Mouse (Mus musculus) gastrocnemius, adult 18-20 months (tissue): ENCODE results near the gene Tfr2. TPM values are rescaled to one million over a fixed set of nuclear protein-coding genes. Genes with fewer than 3 reads are reported as not detected.

ENCODE experiments used
- DNase-seq: peaks from one replicate; pipeline ENCODE4 v3.0.0; 2021; ENCODE audit warnings: low spot score
- microRNA-seq: library from miRNA; unstranded; fragments of <30 nt; microRNA quantifications from one replicate; pipeline ENCODE4 v1.2.0, GENCODE M21; 2021
- total RNA-seq, 2 experiments: library from RNA; stranded (reverse); gene quantifications; 2 replicates each; pipeline ENCODE4 v1.2.3; 2021

Gene Tfr2
- total RNA-seq, 2 experiments from 2014 or later, result 0.36 TPM; not detected in 1

- DNase-seq, result no peak
These were observed 45.7 kb downstream of the Tfr2 start for GRCm38 (mm10) chr5:137615347-137615746.

GRCm38 (mm10) chr5:137623937-137624530 is 54.4 kb downstream of the Tfr2 start:
- no peak for DNase-seq

DNA sequence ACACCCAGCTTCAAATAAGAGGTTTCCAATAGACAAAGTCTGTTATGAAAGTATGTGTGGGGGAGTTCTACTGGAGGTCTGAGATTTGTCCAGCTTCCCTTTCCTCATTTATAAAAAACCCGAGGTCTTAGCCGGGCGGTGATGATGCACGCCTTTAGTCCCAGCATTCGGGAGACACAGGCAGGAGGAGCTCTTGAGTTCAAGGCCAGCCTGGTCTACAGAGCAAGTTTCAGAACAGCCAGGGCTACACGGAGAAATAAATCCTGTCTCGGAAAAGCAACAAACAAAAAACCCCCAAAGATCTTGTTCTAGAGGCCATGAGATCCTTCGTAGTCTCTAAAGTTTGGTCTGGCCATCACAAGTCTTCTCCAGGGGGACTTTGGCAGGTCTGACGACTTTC is 58.4 kb downstream of the Tfr2 start:
- DNase-seq, result no peak

- DNase-seq, result peak; percentile 99
These were observed 59.1 kb downstream of the Tfr2 start, which contains the start of the genes Fbxo24, Lrch4 and Gm20605 for GRCm38 (mm10) chr5:137628498-137629305. Gene Fbxo24 (minus strand): TSS chr5:137629002. Gene Lrch4 (plus strand): TSS chr5:137629121. Gene Gm20605 (plus strand): TSS chr5:137629175.

- DNase-seq, result peak; percentile 35
These were observed 59.7 kb downstream of the Tfr2 start for GRCm38 (mm10) chr5:137629306-137629721.

DNA sequence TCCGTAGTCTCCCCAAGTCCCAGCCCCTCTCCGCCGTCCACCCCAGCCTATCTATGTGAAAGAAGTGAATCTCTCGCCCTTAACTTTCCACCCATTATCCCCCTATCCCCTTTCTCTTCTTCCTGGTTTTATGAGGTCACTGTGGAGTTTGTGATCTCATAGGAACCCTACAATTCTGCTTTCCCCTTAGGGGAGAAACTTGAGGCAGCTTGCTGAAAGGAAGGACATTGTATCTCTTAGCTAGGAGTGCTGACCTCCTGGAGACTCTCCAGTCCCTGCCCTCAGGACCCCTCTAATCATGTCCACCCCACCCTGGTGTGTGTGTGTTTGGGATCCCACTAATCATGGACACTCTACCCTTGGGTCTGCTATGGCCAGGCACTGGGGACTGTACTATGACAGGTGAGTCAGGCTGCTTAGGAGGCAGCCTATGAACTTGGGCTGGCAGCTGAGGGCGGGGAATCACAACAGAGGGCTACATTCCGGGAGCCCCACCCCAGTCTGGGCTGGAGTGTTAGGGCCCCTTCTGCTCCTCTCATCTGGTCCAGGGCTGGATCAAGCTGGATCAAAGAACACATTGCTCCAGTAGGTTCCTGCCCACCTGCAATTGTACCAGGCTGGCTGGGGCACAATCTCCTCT is 60.4 kb downstream of the Tfr2 start:
- DNase-seq, result no peak

- DNase-seq, result peak; percentile 36
These were observed 61.0 kb downstream of the Tfr2 start for GRCm38 (mm10) chr5:137630602-137631001.

- DNase-seq, result peak; percentile 27
These were observed 61.5 kb downstream of the Tfr2 start for GRCm38 (mm10) chr5:137631171-137631570.

- no peak for DNase-seq
These were observed 62.0 kb downstream of the Tfr2 start for GRCm38 (mm10) chr5:137631591-137631990.

DNA sequence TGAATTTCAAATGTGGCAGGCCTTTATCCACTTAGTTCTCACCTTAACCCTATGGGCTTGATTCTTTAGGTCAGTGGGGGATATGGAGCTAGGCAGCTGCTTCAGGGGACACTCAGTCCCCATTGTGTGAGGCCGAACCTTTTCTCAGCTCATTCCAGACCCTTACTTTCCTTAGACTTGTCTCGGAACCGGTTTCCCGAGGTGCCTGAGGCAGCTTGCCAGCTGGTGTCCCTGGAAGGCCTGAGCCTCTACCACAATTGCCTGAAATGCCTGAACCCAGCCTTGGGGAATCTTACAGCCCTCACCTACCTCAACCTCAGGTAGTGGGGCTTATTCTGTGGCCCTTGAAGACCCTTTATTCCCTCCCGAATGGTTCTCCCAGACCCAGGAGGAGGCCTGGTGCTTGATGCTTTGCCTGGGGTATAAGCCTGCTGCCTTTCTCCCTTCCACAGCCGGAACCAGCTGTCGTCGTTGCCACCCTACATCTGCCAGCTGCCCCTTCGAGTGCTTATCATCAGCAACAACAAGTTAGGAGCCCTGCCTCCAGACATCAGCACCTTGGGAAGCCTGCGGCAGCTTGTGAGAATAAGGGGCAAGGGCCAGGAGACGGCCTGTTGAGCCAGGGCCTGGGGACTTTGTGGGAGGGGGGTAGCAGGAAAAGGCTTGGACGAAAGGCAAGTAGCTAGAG is 63.9 kb downstream of the Tfr2 start:
- no peak for DNase-seq

Small RNA genes lying within 50 kb of the gene (microRNA-seq; reads per million reads assigned to microRNA genes)
- gene Mir6418, result not detected

Other genes with a start within 250 kb of the Tfr2 start
- gene Slc12a9, start 236.2 kb upstream of the Tfr2 start, total RNA-seq, result 1 to 10 TPM; 2.0 to 2.2 TPM
- 10 to 100 TPM in 1 of 2 experiments, 1 to 10 TPM in 1; 8.2 to 14.4 TPM for gene Ephb4, start 219.7 kb upstream of the Tfr2 start, total RNA-seq
- under 1 TPM in 1 of 2 experiments, not detected in 1; 0.07 TPM for gene Zan, start 92.8 kb upstream of the Tfr2 start, total RNA-seq
- gene Pop7, start 67.3 kb upstream of the Tfr2 start, total RNA-seq, result 10 to 100 TPM in 1 of 2 experiments, 1 to 10 TPM in 1; 8.9 to 10.8 TPM
- gene Gigyf1, start 51.3 kb upstream of the Tfr2 start, total RNA-seq, result 10 to 100 TPM; 19.9 to 23.5 TPM
- gene Epo, start 36.6 kb upstream of the Tfr2 start, total RNA-seq, result not detected
- gene Gnb2, start 36.3 kb upstream of the Tfr2 start, total RNA-seq, result 100 to 1,000 TPM; 111 to 134 TPM
- gene Actl6b, start 16.3 kb upstream of the Tfr2 start, total RNA-seq, result not detected
- gene Mospd3, start 31.2 kb downstream of the Tfr2 start, total RNA-seq, result 1 to 10 TPM; 8.8 to 8.9 TPM
- 10 to 100 TPM; 31.2 to 44.1 TPM for gene Pcolce, start 43.9 kb downstream of the Tfr2 start, total RNA-seq
- under 1 TPM in 1 of 2 experiments, not detected in 1; 0.21 TPM for gene Fbxo24, start 59.2 kb downstream of the Tfr2 start, total RNA-seq
- gene Lrch4, start 59.3 kb downstream of the Tfr2 start, total RNA-seq, result 10 to 100 TPM; 15.0 to 18.0 TPM
- 1 to 10 TPM; 1.0 to 2.2 TPM for gene Gm20605, start 59.3 kb downstream of the Tfr2 start, total RNA-seq
- gene Sap25, start 71.5 kb downstream of the Tfr2 start, total RNA-seq, result 1 to 10 TPM; 2.6 to 3.0 TPM
- gene Irs3, start 75.9 kb downstream of the Tfr2 start, total RNA-seq, result under 1 TPM; 0.59 to 0.90 TPM
- 1 to 10 TPM; 5.9 to 7.5 TPM for gene Agfg2, start 114.9 kb downstream of the Tfr2 start, total RNA-seq
- under 1 TPM; 0.21 to 0.28 TPM for gene Nyap1, start 171.8 kb downstream of the Tfr2 start, total RNA-seq
- 10 to 100 TPM; 53.0 to 68.0 TPM for gene Tsc22d4, start 175.9 kb downstream of the Tfr2 start, total RNA-seq
- gene Ppp1r35, start 209.0 kb downstream of the Tfr2 start, total RNA-seq, result 1 to 10 TPM; 6.2 to 7.7 TPM
- gene Mepce, start 217.8 kb downstream of the Tfr2 start, total RNA-seq, result 10 to 100 TPM; 24.1 to 26.1 TPM
- gene Zcwpw1, start 218.0 kb downstream of the Tfr2 start, total RNA-seq, result under 1 TPM; 0.14 to 0.26 TPM